Mouse (Mus musculus) ES-Bruce4 (cell line): ENCODE results near the gene Isg15.

ENCODE experiments used
- CTCF ChIP-seq: IDR thresholded peaks from one replicate; pipeline ENCODE4 v1.8.1; 2011; ENCODE audit warnings: low read depth, low read length
- EP300 ChIP-seq: IDR thresholded peaks from 2 replicates; pipeline ENCODE4 v1.6.1; 2011; ENCODE audit warnings: low read depth, low read length; ENCODE audit not compliant: insufficient read depth
- POLR2A ChIP-seq: IDR thresholded peaks from one replicate; pipeline ENCODE4 v1.8.1; 2011; ENCODE audit warnings: low read length; ENCODE audit not compliant: insufficient read depth

- TF ChIP-seq CTCF, result no peak
- no peak for TF ChIP-seq POLR2A
- TF ChIP-seq EP300, result no peak
Measured at GRCm38 (mm10) chr4:156185456-156185949, 15.1 kb downstream of the Isg15 start.
